Mouse (Mus musculus) stomach, postnatal 0 days (tissue): ENCODE results near the gene Dpy19l3. TPM values are rescaled to one million over a fixed set of nuclear protein-coding genes. Genes with fewer than 3 reads are reported as not detected.

ENCODE experiments used
- ATAC-seq: fragments of 200-750 bp; cut with Nextera tagmentation; 2 replicates; pipeline ENCODE4 v1.8.0; 2017; ENCODE audit not compliant: low FRiP score, low TSS enrichment
- DNase-seq: peaks from one replicate; pipeline ENCODE4 v3.0.0-alpha.2; 2016; ENCODE audit warnings: low spot score
- H3K27ac ChIP-seq: fragments of 300-500 bp; sonication (generic); replicated peaks from 2 replicates; pipeline ENCODE4 v1.5.1; 2014; ENCODE audit warnings: mild to moderate bottlenecking, control low read depth
- H3K27me3 ChIP-seq: fragments of 300-500 bp; sonication (generic); 2 replicates; pipeline ENCODE4 v1.6.1; 2014; ENCODE audit warnings: low read length; ENCODE audit not compliant: control insufficient read depth, insufficient read depth
- H3K36me3 ChIP-seq: fragments of 300-500 bp; sonication (generic); 2 replicates; pipeline ENCODE4 v1.6.1; 2014; ENCODE audit warnings: low read length, mixed read lengths; ENCODE audit not compliant: control insufficient read depth, insufficient read depth
- H3K4me1 ChIP-seq: fragments of 300-500 bp; sonication (generic); replicated peaks from 2 replicates; pipeline ENCODE4 v1.6.1; 2014; ENCODE audit warnings: antibody characterized with exemption; ENCODE audit not compliant: control insufficient read depth, insufficient read depth
- H3K4me2 ChIP-seq: fragments of 300-500 bp; sonication (generic); replicated peaks from 2 replicates; pipeline ENCODE4 v1.6.1; 2014; ENCODE audit warnings: low read depth, mild to moderate bottlenecking, control low read depth, moderate library complexity
- H3K4me3 ChIP-seq: fragments of 300-500 bp; sonication (generic); 2 replicates; pipeline ENCODE4 v1.5.1; 2014; ENCODE audit warnings: low read depth, low read length, control low read depth
- H3K9ac ChIP-seq: fragments of 300-500 bp; sonication (generic); 2 replicates; pipeline ENCODE4 v1.6.1; 2014; ENCODE audit warnings: mild to moderate bottlenecking, low read length, control low read depth, mixed read lengths
- H3K9me3 ChIP-seq: fragments of 300-500 bp; sonication (generic); 2 replicates; pipeline ENCODE4 v1.6.1; 2016; ENCODE audit warnings: low read length; ENCODE audit not compliant: control insufficient read depth
- CTCF ChIP-seq: IDR thresholded peaks from 2 replicates; pipeline ENCODE4 v1.5.1; 2016; ENCODE audit warnings: antibody characterized with exemption, low read depth, mild to moderate bottlenecking, moderate library complexity
- EP300 ChIP-seq: optimal IDR thresholded peaks from 2 replicates; pipeline ENCODE3; 2016; ENCODE audit warnings: antibody characterized with exemption
- WGBS: fragments of 180-500 bp; shearing (Covaris S2); extraction: QIAGEN DNeasy Blood & Tissue Kit; methylation state at CpG from one replicate; pipeline ENCODE4 v1.1.7; 2014; 5-methylcytosine and 5-hydroxymethylcytosine counted together
- polyA plus RNA-seq: library from polyadenylated mRNA; unstranded; fragments of >200 nt; fragmentation: Nextera tagmentation; extraction: Ambion mirVana; gene quantifications from 2 replicates; pipeline ENCODE4 v1.2.1, GENCODE M21; 2015

Dpy19l3 gene
- polyA plus RNA-seq, 1 experiment from 2014 or later: 7.9 TPM

DNA sequence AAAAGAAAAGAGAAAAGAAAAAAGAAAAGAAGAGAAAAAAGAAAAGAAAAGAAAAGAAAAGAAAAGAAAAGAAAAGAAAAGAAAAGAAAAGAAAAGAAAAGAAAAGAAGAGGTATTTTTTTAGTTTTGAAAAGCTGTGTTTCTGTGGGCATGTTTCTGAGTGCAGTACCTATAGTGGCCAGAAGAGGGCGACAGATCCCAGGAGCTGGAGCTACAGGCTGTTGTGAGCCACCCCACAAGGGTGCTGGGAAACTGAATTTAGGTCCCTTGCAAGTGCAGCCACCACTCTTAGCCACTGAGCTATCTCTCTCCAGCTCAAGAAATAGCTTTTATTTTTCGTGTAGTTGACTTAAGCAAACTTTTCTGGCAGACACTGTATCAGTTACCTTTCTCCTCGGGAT is 95.1 kb downstream of the Dpy19l3 start:
- WGBS: 57% methylated on average over 3 of the region's 3 CpGs
- H3K27me3 ChIP-seq: no peaks in the 10 kb centered on the region
- TF ChIP-seq EP300 (no peak), CTCF (peak; percentile 75)
- no peak overlapping the region for H3K9ac ChIP-seq
- DNase-seq (peak; percentile 42), ATAC-seq (no peak)
- H3K4me3 ChIP-seq: no peak overlapping the region
- no peaks in the 10 kb centered on the region for H3K36me3 ChIP-seq
- H3K4me2 ChIP-seq: no peak overlapping the region
- no peaks in the 10 kb centered on the region for H3K4me1 ChIP-seq
- H3K9me3 ChIP-seq: no peaks in the 10 kb centered on the region
- no peak overlapping the region for H3K27ac ChIP-seq

DNA sequence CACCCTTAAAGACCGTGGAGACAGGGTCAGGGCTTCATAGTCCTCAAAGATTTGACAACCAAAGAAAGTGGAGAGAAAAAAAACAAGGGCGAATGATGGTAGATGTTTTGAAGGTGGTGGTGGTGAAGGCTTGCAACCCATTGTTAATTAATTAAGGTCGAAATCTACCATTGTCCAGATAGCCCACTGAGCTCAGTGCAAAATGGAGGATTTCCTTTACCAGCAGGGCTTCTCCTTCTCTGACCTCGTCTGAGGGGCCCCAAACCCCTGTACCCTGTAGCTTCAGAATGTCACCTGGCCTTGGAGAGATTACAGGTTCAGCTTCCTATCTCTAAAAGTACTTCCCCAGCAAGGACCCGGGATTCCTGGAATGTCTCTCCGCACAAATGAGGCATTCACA is 96.4 kb downstream of the Dpy19l3 start:
- no peaks in the 10 kb centered on the region for H3K4me1 ChIP-seq
- no peak for TF ChIP-seq CTCF
- TF ChIP-seq EP300: no peak
- no peak overlapping the region for H3K27ac ChIP-seq
- H3K9ac ChIP-seq: no peak overlapping the region
- H3K4me3 ChIP-seq: no peak overlapping the region
- DNase-seq: no peak
- 53% methylated on average over 6 of the region's 6 CpGs for WGBS
- no peak for ATAC-seq
- H3K36me3 ChIP-seq: no peaks in the 10 kb centered on the region
- no peaks in the 10 kb centered on the region for H3K9me3 ChIP-seq
- no peaks in the 10 kb centered on the region for H3K27me3 ChIP-seq
- no peak overlapping the region for H3K4me2 ChIP-seq

DNA sequence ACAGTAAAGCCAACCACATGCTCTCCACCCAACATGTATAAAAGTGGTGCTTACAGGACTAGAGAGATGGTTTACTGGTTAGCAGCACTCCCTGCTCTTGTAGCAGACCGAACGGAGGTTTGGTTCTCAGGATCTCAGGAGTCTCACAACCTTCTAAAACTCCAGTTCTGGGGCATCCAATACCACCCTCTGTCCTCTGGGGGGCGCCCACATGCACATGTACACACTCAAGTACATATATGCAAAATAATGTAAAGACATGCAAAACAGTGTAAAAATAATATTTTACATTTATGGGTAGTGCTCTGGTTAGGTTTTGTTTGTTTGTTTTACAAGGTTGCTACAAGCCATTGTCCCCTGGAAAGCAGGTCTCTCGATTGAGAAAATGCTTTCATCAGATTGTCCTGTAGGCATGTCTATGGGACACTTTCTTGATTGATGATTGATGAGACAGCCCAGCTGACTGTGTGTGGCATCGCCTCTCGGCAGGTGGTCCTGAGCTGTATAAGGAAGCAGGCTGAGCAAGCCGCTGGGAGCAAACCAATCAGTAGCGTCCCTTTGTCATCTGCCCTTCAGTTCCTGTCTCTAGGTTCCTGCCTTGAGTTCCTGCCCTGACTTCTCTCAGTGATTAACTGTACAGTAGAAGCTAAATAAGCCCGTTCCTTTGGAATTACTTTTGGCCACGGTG is 102.5 kb downstream of the Dpy19l3 start:
- DNase-seq (no peak), ATAC-seq (no peak)
- Histone ChIP-seq H3K4me1 (no peaks in the 10 kb centered on the region), H3K27ac (no peak overlapping the region), H3K9ac (no peak overlapping the region), H3K36me3 (no peaks in the 10 kb centered on the region), H3K4me2 (no peak overlapping the region), H3K27me3 (no peaks in the 10 kb centered on the region), H3K9me3 (no peaks in the 10 kb centered on the region), H3K4me3 (no peak overlapping the region)
- WGBS: 73% methylated on average over 10 of the region's 10 CpGs
- TF ChIP-seq EP300 (no peak), CTCF (peak; percentile 36)

DNA sequence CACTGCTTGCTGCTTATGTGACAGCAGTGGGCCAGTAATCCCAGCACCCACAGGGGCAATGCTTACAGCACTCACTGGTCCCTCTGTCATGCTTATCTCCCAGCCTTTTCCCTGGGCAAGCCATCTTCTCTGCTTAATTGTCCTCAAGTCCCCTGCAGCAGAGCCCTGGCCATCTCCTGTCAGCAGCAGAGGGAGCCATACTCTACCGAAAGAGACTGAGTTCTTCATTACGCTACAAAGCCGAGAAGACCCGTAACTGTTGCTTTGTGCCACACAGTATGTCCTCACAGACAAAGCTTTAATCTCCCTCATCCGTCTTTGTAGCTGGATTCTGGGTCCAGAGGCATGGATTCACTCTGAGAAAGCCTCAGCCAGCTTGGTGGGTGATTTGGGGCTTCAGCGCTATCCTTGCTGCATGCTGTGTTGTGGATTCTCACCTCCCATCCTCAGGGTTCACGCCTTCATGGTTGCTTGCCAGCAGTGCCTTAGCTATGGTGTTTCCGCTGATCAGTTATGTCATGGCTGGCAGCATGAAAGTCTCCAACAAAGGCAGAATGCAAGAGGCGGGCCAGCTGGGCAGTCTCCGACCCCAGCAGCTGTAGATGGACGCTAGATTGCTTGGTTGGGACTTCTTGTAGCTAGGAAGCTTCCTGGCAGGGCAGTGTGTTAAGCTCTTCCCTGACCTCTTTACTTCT is 103.4 kb downstream of the Dpy19l3 start:
- DNase-seq (no peak), ATAC-seq (no peak)
- Histone ChIP-seq H3K9me3 (no peaks in the 10 kb centered on the region), H3K4me2 (no peak overlapping the region), H3K36me3 (no peaks in the 10 kb centered on the region), H3K27ac (no peak overlapping the region), H3K27me3 (no peaks in the 10 kb centered on the region), H3K9ac (no peak overlapping the region), H3K4me1 (no peaks in the 10 kb centered on the region), H3K4me3 (no peak overlapping the region)
- WGBS: 60% methylated on average over 11 of the region's 11 CpGs
- TF ChIP-seq EP300 (no peak), CTCF (peak; percentile 57)

DNA sequence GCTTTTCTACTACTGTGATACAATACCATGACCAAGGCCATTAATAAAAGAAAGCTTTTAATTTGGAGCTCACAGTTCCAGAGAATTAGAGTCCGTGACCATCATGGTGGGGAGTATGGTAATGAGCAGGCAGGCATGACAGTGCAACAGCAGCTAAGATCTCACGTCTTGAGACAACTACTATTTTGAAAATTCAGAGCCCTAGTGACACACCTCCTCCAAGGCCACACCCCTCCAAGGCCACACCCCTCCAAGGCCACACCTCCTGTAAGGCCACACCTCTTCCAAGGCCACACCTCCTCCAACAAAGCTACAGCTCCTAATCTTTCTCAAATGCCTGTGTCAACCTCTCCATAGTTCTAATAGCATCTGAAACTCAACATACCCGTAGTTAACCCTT is 105.2 kb downstream of the Dpy19l3 start:
- Histone ChIP-seq H3K9me3 (no peaks in the 10 kb centered on the region), H3K4me2 (no peak overlapping the region), H3K9ac (no peak overlapping the region), H3K36me3 (no peaks in the 10 kb centered on the region), H3K27ac (no peak overlapping the region), H3K4me1 (no peaks in the 10 kb centered on the region), H3K4me3 (no peak overlapping the region), H3K27me3 (no peaks in the 10 kb centered on the region)
- DNase-seq (peak; percentile 69), ATAC-seq (peak; percentile 51)
- no peak for TF ChIP-seq CTCF
- no peak for TF ChIP-seq EP300
- WGBS: 32% methylated on average over 3 of the region's 3 CpGs
